Mouse (Mus musculus) heart, adult 8-10 months (tissue): ENCODE data around the gene Pfn1. TPM values are rescaled to one million over a fixed set of nuclear protein-coding genes. Genes with fewer than 3 reads are reported as not detected.
A peak's percentile ranks its signal among the peaks of the same experiment; 100 is the strongest.

ENCODE experiments used
- DNase-seq: peaks from one replicate; pipeline ENCODE4 v3.0.0; 2022; ENCODE audit warnings: low spot score
- total RNA-seq, 4 experiments: library from RNA; stranded (reverse); gene quantifications; 2 replicates each; pipeline ENCODE4 v1.2.4; 2022

The Pfn1 gene
- total RNA-seq, 4 experiments from 2014 or later = 243 to 295 (median 274) TPM

DNA sequence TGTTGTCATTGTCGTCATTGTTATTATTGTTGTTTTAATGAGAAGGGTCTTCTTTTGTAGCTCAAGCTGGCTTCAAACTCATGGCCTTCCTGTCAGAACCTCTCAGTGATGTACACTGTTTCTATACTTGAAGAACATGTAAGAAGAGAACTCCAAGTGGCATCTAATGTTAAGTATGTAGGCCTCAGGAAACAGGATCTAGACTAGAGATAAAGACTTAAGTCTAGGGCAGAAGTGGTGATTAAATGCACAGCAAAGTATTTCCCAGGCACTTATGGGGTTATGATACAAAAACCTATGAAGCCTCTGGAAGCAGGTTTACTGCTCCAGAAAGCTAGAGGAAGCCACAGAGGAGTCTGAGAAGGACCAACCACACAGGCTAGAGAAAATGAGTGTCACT, 16.2 kb downstream of the Pfn1 start:
- no peak for DNase-seq

DNA sequence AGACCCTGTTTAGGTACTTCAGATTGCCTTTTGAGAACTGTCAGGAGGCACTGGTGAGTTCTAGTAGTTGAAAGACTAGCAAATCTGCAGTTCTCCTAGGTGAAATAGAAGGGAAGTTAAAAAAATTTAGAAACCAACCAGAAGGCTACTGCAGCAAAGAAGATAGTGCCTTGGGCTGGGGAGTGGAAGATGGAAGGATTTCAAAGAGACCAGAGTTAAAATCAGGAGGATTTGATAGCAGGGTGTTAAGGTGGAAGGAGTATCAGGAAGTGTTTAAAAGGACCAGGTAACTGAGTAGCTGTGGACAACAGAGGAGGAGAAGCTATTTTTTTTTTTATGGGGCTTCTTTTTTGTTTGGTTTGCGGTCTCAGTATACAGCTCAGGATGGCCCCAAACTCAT, 16.7 kb downstream of the Pfn1 start:
- no peak for DNase-seq

DNA sequence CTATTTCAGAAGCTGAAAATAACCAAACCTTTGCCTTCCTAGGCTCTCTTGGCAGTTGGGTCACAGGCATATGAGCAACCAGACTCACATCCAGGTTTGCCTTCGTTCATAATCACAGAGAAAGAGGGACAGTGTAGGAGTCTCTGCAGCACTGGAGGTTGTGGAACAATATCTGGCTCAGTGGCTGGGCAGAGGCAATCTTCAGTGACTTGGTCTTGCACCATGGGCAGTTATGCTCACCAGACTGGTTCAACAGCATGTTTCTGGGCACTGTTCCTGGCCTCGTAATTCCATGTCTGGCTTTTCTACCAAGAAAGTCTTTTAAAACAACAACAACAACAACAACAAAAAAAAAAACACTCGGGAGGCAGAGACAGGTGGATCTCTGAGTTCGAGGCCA, 18.8 kb downstream of the Pfn1 start:
- no peak for DNase-seq

DNA sequence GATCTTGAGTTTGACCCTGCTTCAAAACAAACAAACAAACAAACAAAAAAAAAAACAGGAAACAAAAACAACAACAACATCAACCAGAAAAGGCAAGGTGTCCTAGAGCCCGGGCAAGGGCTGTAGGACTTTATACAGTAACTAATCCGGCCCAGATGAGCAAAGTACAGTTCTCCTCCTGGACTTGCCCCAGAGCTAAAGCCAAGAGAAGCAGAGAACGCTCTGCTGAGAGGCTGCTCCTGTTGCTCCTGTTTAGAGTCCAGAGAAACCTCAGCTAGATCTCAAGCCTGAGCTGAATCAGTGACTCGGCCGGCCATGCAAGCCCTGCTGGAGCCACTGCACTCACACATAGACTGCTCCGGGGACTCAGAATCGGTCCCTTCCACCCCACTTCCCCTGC, 24.3 kb downstream of the Pfn1 start:
- DNase-seq = no peak

DNA sequence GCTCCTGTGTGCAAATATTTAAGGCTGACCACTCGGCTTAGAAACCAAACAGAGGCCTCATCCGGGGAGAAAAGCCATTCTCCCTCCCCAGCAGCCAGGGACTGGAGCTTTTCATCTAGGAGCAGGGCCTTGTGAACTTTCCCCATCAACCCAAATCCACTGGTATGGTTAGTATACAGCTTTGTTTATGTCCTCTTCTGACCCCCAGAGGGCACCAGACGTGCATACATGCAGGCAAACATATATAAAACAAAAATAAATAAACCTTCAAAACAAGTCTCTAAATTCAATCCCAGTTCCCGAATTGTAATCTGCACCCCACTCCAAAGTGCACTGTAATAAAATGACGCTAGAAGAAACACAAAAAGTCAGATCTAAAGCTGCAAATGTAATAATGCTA, 24.9 kb downstream of the Pfn1 start:
- no peak for DNase-seq

DNA sequence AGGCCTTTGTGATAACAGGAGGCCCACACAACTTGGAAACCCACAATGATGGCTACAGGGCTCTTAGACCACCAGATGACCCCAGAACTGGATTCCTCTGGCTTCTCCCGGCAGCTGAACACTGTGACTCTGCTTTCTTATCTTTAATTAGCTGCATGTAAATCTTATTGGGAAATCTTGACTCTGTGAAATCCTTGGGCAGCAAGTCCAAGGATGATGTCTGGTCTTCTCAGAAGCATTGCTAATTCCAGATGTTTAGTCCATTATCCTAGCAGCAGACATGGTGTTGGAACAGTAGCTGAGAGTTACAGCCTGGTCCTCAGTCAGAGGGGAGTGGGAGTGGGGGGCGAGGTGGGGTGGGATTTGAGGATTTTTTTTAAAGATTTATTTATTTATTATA, 26.0 kb downstream of the Pfn1 start:
- DNase-seq = no peak

DNA sequence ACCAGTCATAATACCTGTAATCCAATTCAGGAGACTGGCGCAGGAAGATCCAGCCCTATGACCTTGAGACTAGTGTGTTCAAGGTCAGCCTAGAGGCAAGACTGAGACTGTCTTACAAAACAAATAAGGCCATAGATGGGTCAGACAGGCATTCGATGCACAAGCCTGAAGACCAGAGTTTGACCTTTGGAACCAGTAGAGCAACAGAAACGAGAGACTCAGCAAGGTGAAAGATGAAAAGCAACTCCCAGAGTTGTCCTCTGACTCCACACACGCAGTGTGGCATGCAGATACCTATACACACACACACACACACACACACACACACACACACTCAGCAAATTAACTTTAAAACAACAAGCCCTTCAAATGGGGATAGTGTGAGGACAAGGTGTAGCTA, 27.6 kb downstream of the Pfn1 start:
- no peak for DNase-seq

DNA sequence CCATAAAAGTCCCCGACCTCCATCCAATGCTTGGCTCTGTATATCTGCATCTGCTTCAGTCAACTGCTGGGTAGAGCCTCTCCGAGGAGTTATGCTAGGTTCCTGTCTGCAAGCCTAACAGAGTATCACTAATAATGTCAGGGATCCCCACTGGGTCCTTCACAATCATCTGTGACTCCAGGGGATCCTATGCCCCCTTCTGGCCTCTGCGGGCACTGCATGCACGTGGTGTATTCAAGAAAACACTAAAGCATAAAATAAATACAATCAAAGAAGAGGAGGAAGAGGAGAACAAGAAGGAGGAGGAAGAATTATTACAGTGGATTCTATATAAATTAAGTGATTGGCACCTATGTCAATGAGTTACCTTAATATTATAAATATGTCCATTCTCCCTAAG, 29.0 kb downstream of the Pfn1 start:
- DNase-seq = no peak

DNA sequence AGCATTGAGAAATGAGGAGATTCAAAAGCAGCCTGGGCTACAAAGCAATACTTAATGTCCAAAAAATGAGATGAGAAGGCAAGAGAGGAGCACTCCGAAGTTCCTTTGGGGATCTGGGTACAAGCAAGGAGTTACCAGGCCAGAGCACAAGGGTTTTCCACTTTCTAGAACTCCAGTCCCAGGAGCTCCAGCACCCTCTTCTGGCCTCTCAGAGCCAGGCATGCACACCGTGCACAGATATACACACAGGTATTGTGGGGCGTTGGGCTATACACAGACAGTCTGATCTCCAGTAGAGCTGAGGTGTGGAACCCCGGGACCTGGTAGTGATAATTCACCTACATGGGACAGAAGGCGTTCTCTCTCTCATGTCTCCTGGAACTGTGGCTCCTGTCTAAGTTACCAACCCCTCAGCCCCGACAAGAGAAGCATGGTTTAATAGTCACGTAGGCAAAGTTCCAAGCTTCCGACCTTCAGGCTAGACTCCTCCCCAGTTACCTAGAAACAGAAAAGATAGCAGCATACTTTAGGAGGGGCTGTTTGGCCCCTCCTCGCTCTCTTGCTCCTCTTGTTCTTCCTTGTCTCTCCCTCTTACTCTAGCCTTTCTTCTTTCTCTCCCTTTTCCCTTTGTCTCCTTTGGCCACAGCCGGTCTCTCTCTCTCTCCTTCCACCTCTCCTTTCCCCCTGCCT, 31.2 kb downstream of the Pfn1 start:
- DNase-seq = no peak

DNA sequence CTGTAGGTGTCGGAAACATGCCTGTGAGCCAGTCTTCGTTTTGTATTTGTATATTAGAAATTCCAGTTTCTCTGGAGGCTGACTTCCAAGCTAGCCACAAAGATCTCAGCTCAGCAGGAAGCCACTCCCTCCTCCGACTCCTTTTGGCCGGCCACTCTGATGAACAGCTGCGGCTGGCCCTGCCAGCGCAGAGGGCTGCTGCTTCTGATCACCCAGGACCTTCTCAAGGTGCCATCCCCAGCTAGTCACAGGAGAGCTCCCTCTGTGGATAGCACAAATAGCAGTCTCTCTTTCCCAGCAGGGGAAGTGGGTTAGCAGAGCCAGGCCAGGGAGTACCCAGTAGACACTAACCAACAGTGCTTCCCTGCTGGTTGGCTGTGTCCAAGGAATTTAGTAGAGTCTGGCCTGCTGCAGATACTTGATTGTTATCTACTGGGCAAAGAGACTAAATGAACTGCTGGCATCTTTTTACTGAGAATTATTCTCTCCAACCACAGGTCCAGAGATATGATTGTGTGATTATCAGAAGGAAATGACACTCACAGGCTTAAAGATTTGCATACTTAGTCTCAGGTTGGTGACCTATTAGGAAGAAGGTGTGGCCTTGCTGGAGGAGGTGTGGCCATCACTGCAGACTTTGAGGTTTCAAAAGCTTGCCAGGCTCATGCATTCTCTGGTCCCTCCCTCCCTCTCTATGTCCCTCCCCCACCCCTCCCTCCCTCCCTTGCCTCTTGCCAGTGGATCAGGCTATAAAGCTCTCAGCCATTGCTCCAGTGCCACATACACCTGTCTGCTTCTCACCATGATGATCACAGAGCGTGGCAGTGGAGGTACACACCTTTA, 32.3 kb downstream of the Pfn1 start:
- DNase-seq = no peak

DNA sequence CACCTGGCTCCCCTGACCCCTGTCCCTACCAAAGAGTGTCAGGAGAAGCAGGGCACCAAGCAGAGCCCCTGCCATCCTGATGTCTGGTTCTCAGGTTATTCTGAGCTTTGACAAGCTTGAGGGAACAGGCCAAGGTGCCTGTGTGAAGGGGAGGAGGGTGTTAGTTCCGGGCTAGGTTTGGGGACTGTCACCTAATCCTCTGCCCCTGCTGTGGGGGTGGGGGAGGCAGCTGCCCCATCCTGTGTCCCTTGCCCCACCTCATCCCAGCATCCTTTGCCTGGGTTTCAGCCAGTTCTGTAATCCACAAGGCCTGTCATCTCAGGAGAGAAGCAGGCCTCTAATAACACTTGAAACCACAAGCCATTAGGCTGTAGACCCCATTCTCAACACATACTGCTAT, 35.3 kb downstream of the Pfn1 start, which contains the start of gene Chrne:
Chrne (minus strand) TSS at position 116 of the 400 bp plus-strand sequence.
- no peak for DNase-seq

DNA sequence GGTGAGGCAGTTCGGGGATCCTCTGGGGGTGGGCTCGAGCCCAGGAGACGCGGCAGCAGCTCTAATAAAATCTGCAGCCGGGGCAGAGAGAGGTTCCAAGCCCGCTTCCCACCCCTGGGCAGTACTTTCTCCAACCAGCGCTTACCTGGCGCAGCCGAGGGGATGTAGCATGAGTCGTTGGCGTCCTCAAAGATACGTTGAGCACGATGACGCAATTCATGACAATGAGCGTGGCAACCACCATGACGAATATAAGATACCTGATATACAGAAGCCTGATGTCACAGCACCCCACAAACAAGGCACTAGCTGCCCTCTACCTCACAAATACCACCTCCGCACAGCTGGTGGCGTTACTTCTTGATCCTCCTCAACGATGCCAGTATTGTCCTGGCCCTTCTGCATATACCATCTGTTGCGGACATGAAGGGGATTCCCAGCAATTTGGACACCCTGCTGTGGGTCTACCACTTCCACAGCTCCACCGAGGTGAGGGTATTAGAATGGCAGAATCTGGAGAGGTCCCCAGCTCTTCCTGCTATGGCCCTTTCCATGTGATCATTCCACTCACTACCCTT, 38.8 kb downstream of the Pfn1 start, which contains the start of gene 4930544D05Rik:
4930544D05Rik (plus strand) TSS at position 333 of the 578 bp plus-strand sequence.
- no peak for DNase-seq

DNA sequence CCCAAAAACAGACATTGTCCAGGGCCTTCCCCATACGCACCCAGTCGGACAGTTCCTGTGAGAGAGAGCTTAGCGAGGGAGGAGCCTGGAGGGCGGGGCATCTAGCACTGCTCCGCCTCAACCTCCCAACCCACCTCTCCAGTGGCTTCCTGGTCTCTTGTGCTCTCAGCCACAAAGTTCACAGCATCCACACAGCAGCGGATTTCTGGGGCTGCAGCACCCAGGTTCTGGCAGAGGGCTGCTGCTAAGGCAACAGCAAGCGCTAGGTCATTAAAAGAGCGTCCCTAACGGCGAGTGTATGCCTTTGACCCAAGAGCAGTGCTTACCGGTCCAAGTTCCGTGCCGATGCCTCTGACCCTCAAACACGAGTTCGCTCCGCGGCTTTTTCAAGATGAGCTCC, 39.4 kb downstream of the Pfn1 start:
- peak; percentile 66 for DNase-seq

DNA sequence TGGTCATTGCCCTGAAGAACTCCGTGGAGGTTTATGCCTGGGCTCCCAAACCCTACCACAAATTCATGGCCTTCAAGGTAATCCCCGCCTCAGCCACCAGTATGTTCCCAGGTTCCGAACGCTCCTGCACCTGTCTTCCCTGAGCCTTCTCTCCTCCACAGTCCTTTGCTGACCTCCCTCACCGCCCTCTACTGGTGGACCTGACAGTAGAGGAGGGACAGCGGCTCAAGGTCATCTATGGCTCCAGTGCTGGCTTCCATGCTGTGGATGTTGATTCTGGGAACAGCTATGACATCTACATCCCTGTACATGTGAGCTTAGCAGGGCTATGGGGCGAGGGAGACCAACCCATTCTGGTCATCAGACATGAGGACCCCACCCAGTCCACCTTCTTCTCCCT, 41.9 kb downstream of the Pfn1 start:
- no peak for DNase-seq

DNA sequence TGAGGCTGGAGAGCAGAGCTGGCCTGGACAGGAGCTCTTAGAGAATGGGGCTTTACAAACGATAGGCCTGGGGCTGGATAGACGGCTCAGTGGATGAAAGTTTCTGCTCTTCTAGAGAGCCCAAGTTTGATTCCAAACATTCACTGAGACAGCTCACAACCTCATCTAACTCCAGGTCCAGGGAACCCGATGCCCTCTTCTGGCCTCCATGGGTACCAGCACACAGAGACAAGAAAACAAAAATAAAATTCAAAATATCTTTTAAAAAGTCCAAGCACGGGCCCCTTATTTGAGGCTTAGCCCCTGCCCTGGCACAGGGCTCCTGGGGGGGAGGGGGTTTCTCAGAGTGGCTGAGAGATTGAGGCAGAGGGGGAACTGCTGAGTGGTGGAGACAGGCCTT, 43.7 kb downstream of the Pfn1 start:
- DNase-seq = no peak

DNA sequence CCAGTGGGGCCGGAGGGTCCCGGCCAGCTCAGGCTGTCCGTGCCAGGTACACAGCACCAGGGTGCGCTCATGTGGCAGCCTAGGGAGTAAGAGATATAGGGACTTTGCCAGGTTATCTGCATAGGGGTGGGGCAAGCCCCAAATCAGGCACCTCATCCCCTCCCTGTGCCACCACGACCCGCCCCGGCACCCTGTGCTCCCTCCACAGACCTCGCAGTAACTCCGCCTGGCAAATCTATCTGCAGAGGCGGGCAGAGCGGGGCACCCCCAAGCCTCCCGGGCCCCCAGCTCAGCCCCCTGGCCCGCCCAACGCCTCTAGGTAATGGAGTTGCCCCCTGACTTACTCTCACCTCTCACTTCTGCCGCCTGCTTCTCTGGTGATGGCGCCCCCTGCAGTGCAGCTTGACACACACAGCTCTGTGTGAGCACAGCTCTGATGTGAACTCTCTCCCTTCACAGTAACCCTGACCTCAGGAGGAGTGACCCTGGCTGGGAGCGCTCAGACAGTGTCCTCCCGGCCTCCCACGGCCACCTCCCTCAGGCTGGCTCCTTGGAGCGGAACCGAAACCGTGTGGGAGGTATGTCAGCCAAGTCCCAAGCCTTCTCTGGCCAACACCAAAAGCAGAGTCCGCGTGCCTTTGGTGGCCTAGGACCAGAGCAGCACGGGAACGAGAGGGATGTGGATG, 45.9 kb downstream of the Pfn1 start:
- no peak for DNase-seq

DNA sequence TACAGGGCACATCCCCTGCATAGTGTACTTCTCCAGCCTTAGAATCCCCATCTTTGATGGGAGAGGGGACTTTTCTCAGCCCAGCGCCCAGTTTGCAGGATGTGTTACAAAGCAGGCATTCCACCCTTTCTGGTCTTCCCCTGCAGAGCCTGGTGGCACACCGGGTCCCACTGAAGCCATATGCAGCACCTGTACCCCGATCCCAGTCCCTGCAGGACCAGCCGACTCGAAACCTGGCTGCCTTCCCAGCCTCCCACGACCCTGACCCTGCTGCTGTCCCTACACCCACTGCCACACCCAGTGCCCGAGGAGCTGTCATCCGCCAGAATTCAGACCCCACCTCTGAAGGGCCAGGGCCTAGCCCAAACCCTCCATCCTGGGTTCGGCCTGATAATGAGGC, 46.8 kb downstream of the Pfn1 start:
- DNase-seq = no peak

DNA sequence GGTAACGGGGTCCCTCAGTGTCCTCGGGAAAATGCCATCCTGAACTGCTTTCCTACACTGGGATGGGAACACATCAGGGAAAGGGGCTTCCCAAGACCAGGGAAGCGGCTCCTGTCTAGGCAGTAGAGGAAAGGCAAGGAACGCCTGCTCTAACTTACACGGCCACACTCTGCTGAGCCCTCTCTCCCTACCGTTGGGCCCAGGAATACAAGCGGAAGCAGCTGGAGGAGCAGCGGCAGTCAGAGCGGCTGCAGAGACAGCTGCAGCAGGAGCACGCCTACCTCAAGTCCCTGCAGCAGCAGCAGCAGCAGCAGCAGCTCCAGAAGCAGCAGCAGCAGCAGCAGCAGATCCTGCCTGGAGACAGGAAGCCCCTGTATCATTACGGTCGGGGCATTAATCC, 47.7 kb downstream of the Pfn1 start:
- no peak for DNase-seq

DNA sequence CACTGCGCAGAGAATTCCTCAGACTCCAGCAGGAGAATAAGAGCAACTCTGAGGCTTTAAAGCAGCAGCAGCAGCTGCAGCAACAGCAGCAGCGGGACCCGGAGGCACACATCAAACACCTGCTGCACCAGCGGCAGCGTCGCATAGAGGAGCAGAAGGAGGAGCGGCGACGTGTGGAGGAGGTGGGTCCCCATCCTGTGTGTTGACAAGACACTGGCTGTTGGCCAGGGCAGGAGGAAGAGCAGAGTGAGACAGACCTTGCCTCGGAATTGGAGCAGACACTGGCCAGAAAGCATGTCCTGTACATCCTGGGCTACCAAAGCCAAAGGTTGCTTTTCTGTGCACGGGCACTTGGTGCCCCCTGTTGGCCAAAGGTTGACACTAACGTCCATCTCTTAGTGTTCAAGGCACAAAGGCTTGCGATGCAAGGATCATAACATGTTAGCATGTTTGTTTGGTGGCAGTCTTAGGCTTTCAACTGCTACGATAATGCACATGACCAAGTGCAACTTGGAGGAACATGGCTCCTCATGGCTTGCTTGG, 49.3 kb downstream of the Pfn1 start:
- peak; percentile 81 for DNase-seq
